Mouse (Mus musculus) splenic B cell, adult 2 months (primary cell): ENCODE results near the gene Heg1.

ENCODE experiments used
- DNase-seq: peaks from one replicate; pipeline ENCODE4 v3.0.0-alpha.2; 2011; ENCODE audit warnings: low read depth, low spot score
- H3K27me3 ChIP-seq: 2 replicates; pipeline ENCODE4 v1.6.1; 2012; ENCODE audit warnings: mild to moderate bottlenecking, low read length, moderate library complexity, mixed read lengths; ENCODE audit not compliant: control insufficient read depth, poor library complexity, insufficient read depth, severe bottlenecking
- H3K36me3 ChIP-seq: 2 replicates; pipeline ENCODE4 v1.6.1; 2012; ENCODE audit warnings: mild to moderate bottlenecking, low read length, moderate library complexity, mixed read lengths; ENCODE audit not compliant: control insufficient read depth, poor library complexity, insufficient read depth, severe bottlenecking

Heg1 gene

DNA sequence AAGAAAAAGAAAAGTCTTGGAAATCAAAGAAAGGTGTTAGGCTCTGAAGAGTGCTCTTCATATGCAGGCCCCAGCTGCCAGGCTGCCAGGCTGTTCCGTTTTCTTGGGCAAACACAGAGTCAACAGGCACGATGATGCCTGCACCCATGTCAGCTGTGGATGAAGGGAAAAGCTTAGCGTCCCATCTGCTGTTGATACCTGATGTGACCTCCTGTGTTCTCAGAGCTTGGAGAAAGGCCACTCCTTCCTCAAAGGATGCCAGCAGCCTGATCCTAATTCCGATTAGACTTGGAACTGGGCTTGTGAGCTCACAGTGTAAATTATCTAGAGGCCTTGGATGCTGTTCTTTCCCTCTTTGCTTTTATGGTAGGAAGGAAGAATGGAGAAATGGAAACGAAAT lies 51.6 kb downstream of the Heg1 start:
- Histone ChIP-seq H3K36me3 (peaks cover 1% of the 10 kb centered on the region), H3K27me3 (no peaks in the 10 kb centered on the region)
- DNase-seq = no peak

DNA sequence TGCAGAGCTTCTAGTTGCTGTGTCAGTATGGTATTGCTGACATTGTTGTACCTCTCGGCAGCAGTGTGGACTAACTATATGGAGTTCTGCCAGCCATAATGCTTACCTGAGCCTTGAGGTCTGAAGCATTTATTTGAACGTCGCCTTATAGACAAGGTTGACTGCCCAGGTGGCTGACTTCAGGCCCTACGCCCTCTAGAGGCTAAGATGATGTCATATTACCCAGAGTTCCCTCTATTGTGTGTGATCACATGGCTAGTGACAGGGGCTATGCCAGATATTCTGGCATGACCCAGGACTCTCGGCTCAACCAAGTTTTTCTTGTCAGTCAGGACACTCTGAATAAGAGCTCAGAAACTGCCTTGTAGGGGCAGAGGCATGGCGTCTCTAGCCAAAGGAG lies 52.6 kb downstream of the Heg1 start:
- H3K36me3 ChIP-seq = peaks cover 5% of the 10 kb centered on the region
- no peaks in the 10 kb centered on the region for H3K27me3 ChIP-seq
- peak; percentile 70 for DNase-seq

DNA sequence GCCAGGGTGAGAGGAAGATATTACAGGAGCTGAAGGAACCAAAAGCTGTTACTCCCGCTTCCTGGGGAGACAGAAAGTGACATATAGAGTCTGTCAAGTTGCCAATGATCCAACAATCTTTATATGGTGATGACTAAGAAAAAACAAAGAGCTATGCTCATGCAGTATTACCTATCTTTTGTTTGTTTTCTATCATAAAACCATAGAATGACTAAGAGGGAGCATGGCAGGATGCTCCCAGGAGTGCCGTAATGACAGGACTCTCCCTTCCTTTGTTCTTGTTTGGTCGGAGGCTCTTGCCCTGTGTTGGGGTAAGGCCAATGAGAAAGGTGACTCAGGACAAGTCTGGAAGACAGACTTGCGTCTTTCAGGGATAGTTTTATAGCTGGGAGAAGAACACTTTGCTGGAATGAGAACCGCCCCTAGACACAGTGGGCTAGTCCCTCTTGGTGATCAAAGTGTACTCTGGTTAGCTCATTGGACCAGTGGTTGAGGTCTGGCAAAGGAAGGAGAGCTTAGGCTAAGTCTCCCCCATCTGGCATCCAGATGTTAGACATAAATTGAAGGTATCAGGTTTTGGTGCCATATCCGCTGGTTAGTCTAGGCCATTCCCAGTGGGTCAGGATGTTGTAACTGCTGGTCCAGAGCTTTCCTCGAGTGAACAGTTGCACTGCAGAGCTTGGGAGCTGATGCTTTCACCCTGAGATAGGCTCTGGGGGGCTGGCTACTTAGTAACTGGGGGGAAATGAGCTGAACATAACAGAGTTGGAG lies 55.0 kb downstream of the Heg1 start:
- no peak for DNase-seq
- no peaks in the 10 kb centered on the region for H3K27me3 ChIP-seq
- peaks cover 10% of the 10 kb centered on the region for H3K36me3 ChIP-seq

DNA sequence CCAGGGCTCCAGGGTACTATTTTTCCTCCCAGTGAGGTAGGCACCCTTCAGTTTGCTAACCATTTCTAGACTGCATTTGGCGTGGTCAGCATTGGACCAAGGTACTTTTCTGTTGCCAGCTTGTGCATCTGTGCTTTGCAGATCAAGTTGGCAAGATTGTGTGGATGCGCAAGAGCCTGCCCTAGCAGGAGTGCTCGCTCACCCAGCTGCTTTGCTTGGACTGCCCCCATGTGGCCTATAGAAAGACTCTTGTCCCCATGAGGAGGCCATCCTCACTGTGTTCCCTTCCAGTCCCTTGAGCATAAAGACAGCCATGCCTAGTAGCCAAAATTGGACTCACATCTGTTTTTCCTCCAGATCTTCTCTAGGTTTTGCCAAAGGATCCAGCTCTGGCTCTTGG lies 55.6 kb downstream of the Heg1 start:
- DNase-seq = peak; percentile 80
- Histone ChIP-seq H3K36me3 (peaks cover 10% of the 10 kb centered on the region), H3K27me3 (no peaks in the 10 kb centered on the region)

DNA sequence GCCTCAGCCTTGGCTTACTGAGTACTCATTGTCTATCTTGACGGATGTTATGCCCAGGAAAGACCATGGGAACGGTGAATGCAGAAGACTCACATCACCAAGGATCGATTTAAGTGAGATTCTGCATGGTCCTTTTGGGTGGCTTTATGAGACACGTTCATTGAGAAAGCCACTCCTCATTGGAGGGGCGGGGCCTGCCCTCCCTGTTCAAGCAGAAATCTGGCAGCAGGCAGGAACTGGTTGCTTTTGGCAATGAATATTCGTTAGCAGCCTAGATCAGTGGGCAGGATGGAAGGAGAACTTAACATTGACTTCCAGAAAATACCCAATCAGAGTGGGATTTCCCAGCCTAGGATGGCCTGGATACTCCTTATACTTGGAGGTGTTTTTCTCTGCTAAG lies 56.2 kb downstream of the Heg1 start:
- no peak for DNase-seq
- Histone ChIP-seq H3K27me3 (no peaks in the 10 kb centered on the region), H3K36me3 (peaks cover 10% of the 10 kb centered on the region)

DNA sequence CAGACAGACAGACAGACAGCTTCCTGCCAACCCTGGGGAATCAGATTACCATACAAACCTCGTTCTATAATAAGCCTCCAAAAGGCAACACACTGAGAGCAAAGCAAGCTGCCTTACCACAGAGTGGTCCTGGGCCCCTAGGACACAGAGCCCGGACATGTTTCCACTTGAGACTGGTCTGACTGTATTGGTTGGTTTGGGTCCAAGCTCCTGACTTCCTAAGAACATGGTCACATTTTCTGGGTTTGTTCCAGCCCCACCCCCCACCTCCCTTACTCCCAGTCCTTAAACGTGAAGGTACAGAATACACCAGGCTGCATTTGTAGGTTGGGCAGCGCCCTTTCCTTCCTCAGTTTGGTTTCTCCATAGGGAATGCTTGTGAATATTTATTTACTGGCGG lies 57.6 kb downstream of the Heg1 start:
- no peak for DNase-seq
- peaks cover 10% of the 10 kb centered on the region; the same call in 1 of the 2 replicates for H3K36me3 ChIP-seq
- no peaks in the 10 kb centered on the region for H3K27me3 ChIP-seq

DNA sequence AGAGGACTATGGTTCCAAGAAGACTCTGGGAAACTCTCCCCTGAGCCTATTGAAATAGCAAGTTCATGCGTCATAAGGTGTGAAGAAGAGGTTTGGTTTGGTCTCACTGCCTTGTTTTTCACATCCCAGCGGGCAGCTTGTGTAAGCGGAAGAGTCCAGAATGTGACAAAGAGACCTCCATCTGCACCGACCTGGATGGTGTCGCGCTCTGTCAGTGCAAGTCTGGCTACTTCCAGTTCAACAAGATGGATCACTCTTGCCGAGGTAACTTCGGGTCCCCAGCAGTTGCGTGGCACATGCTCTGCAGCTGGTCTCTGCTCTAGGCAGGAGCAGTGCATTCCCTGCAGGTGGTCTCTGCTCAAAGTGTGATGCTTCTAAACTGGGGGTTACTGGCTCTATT lies 58.1 kb downstream of the Heg1 start:
- DNase-seq = no peak
- no peaks in the 10 kb centered on the region for H3K27me3 ChIP-seq
- H3K36me3 ChIP-seq = peaks cover 10% of the 10 kb centered on the region; the same call in 1 of the 2 replicates

DNA sequence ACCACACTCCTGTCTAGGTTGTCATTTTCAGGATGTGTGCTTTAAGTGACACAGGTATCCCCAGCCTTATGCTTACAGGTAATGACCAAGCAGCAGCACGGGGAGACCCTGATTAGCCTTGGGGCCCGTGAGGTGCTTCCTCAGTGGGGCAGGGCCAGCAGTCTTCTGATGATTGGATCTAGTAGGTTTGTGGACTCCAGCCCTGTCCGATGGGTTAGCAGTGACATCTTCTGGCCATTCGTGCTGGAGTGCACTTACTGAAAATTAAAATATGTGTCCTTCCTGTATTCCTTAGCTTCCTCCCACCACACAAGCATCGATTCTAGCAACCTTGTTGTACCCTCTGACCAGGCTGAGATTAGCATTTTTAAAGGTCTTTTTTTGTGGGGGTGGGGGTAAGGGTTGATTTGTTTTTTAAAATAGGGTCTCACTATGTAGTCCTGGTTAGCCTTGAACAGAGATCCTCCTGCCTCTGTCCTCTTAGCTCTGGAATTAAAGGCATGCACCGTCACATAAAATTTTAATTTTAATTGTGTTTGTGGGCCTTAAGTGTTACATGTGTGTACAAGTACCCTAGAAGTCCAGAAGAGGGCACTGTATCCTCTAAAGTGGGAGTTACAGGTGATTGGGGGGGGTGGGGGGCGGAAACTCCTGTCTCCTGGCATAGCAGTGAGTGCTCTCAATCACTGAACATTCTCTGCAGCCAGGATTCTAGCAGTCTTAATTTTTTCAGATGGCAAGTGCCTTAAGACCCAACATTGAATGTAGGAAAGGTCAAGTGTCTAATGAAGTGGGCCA lies 60.7 kb downstream of the Heg1 start:
- no peaks in the 10 kb centered on the region for H3K27me3 ChIP-seq
- peak; percentile 84 for DNase-seq
- peaks cover 10% of the 10 kb centered on the region; the same call in 1 of the 2 replicates for H3K36me3 ChIP-seq

DNA sequence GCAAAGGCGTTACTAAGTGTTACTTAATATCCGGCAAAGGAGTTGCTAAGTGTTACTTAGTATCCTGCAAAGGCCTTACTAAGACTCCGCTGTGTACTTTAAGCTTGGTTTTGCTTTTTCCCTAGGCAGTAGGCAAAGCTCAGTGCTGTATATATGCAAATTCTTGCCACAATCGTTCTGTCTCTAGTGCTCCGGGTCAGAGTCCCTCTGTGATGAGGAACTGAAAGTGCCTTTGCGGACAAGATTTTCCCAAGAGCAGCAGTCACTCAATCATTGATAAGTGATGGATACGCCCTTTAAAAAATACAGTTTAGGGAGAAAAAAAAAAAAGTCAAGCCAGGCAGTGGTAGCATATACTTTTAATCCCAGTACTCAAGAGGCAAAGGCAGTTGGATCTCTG lies 61.3 kb downstream of the Heg1 start:
- peaks cover 10% of the 10 kb centered on the region; the same call in 1 of the 2 replicates for H3K36me3 ChIP-seq
- peak; percentile 92 for DNase-seq
- H3K27me3 ChIP-seq = no peaks in the 10 kb centered on the region

DNA sequence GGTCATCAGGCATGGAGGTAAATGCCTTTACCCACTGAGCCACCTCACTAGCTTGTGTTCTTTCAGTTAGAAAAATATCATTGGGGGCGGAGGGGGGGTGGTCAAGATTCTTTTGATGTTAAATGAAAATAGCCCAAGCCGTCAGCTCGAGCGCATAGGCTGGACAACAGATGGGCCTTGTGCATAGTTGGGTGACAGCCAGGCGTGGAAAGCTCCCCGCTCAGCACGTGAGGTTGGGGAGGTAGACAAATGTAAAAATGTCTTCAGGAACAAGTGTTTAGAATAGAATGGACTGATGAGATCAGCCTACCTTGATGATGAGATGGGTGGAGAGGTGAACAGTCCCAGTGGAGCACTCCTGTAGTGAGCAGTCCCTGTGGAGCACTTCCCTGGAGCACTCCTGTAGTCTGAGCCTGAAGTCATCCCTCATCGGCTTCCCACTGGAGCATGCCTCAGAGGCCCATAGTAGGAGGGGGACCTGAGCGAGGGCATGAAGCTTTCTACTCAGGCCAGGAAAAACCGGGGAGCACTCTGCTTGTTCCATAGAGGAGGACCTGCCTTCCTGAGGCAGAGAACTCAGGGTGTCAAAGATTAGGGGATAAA lies 62.0 kb downstream of the Heg1 start:
- peak; percentile 46 for DNase-seq
- H3K36me3 ChIP-seq = peaks cover 6% of the 10 kb centered on the region; the same call in 1 of the 2 replicates
- no peaks in the 10 kb centered on the region for H3K27me3 ChIP-seq

DNA sequence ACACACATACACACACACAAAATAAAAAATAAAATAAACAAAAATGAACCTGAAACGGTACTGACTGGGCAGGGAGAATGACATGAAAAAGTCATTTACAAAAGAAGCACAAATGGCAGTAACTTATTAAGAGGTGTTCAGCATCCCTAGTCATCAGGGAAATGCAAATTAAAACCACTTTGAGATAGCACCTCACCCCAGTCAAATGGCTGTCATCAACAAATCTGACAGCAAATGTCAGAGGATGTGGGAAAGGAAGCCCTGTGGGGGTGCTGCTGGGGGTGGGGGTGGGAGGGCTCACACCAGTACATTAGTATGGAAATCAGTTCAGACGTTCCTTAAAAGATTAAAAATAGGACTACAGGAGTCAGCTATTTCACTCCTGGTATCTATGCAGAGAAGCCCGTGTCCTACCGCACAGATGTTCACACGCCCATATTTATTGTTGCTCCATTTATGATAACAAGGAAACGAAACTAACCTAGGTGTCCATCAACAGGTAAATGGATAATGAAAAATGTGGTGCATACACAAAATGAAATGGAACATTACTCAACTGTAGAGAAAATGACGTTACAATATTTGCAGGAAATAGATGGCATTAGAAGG lies 63.3 kb downstream of the Heg1 start:
- peak; percentile 83 for DNase-seq
- no peaks in the 10 kb centered on the region for H3K27me3 ChIP-seq
- peaks cover 3% of the 10 kb centered on the region; the same call in 1 of the 2 replicates for H3K36me3 ChIP-seq

DNA sequence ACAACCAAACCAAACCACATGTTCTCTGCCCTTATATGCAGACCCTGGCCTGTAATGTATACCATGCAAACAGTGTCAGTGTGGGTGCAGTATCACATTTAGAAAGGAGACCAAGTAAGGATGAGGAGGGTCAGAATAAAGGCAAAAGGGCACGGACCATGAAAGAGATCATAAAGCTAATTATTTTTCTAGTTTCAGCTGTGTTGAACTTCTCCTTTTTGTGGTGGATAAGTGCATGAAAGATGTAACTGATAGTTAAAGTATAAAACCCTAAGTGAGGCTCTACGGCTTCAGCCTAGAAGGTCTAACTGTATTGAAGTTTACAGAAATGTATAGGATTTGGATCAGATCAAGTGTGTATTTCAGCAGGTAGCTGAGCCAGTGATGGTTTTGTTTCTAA lies 63.8 kb downstream of the Heg1 start:
- Histone ChIP-seq H3K27me3 (no peaks in the 10 kb centered on the region), H3K36me3 (peaks cover 3% of the 10 kb centered on the region; the same call in 1 of the 2 replicates)
- DNase-seq = no peak

DNA sequence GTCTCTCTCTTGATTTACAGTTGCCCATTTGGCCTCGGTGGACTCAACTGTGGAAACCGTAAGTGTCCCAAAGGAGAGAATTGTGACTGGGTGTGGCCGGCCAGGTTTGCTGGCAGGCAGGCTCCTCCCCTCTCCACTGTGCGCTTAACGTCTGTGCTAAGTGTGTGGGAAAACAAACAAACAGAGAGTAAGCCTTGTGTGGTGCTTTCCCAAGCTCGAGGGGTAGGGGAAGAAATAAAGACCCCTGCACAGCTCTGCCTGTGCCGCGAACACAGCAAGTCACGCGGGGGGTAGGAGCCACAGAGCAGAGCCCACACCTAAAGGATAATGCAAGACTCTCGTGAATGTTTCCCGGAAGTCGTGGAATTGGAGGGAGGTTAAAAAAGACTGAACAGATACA lies 67.0 kb downstream of the Heg1 start:
- H3K36me3 ChIP-seq = no peaks in the 10 kb centered on the region; the same call in 1 of the 2 replicates
- no peak for DNase-seq

DNA sequence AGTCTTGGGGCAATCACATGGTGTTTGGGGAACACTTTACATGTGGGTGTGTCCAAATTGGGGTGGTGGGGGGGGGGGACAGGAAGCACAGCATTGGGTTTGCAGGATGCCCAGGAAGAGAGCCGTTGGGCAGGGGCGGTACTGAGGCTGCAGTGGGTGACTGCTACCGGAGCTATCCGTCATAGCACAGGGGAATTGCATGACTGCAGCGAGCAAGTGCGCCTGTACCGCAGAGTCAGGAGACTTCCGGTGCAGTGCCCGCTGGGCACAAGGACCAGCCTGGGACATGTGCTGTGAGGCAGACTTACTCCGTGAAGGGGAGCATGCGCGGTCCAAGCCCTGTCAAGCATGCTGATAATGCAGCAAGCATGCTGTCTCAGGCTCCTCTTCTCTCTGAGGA lies 67.4 kb downstream of the Heg1 start:
- peak; percentile 97 for DNase-seq
- H3K27me3 ChIP-seq = no peaks in the 10 kb centered on the region
- H3K36me3 ChIP-seq = no peaks in the 10 kb centered on the region; the same call in 1 of the 2 replicates

More for the DNA sequence above, 67.0 kb downstream of the Heg1 start:
- H3K27me3 ChIP-seq = no peaks in the 10 kb centered on the region
